8 mouse cellular contexts compared by ENCODE assay signal in genomic region chr1:191573906-191574639, GRCm38 (mm10). TPM values are rescaled to one million over a fixed set of nuclear protein-coding genes. Genes with fewer than 3 reads are reported as not detected.
DNase-seq lines count a peak whose midpoint lies in the region; ATAC-seq and TF ChIP-seq lines count a peak whose summit lies in the region.

No protein-coding gene starts in this region.

- 3% methylated on average over 13 of the region's 13 CpGs for WGBS in limb, embryonic 12.5 days
- 2% methylated on average over 13 of the region's 13 CpGs for WGBS in small intestine, adult 2 months

- ATAC-seq in CD4-positive, CD25-positive, alpha-beta regulatory T cell, adult 4 months: no peak
- no peak for ATAC-seq in limb, embryonic 12.5 days (ENCODE audit: insufficient number of reproducible peaks, insufficient read depth, low FRiP score, low TSS enrichment, low read depth)

- peak overlapping the region; percentile 84 for H3K4me3 ChIP-seq in limb, embryonic 12.5 days (replicated peaks)
- H3K4me3 ChIP-seq in small intestine, adult 2 months (ENCODE audit: low read depth, low read length): peak overlapping the region; percentile 49

- H3K36me3 ChIP-seq in limb, embryonic 12.5 days: peaks cover 15% of the 10 kb centered on the region
- H3K36me3 ChIP-seq in small intestine, adult 2 months (ENCODE audit: control insufficient read depth, insufficient read depth, low read length): no peaks in the 10 kb centered on the region

- no peak for TF ChIP-seq POLR2A in small intestine, adult 2 months (IDR thresholded peaks at IDR 0.05; ENCODE audit: low read depth, low read length)

- H3K27ac ChIP-seq in limb, embryonic 12.5 days: peak overlapping the region; percentile 96
- no peak overlapping the region for H3K27ac ChIP-seq in small intestine, adult 2 months (ENCODE audit: insufficient read depth, low read depth, low read length)

- H3K4me1 ChIP-seq in limb, embryonic 12.5 days (replicated peaks): peaks cover 28% of the 10 kb centered on the region
- no peaks in the 10 kb centered on the region; the same call in 1 of the 2 replicates for H3K4me1 ChIP-seq in small intestine, adult 2 months (ENCODE audit: control insufficient read depth, insufficient read depth, insufficient read length, low read length)

- H3K9ac ChIP-seq in limb, embryonic 12.5 days (replicated peaks): peak overlapping the region; percentile 83

- TF ChIP-seq CTCF in small intestine, adult 2 months (IDR thresholded peaks at IDR 0.05; ENCODE audit: extremely low read depth, insufficient read length, insufficient replicate concordance, low read depth, low read length): no peak

- no peaks in the 10 kb centered on the region for H3K9me3 ChIP-seq in limb, embryonic 12.5 days

- peak overlapping the region; percentile 72 for H3K4me2 ChIP-seq in limb, embryonic 12.5 days

- H3K27me3 ChIP-seq in limb, embryonic 12.5 days: no peaks in the 10 kb centered on the region
- H3K27me3 ChIP-seq in small intestine, adult 2 months (ENCODE audit: control insufficient read depth, insufficient read depth, low read length): no peaks in the 10 kb centered on the region

- peak; percentile 34 for DNase-seq in CD4-positive, CD25-positive, alpha-beta regulatory T cell, adult 2 months (ENCODE audit: low read depth, low spot score)
- peak; percentile 25 for DNase-seq in thymus, postnatal 4 days
- DNase-seq in thymus, postnatal 10 days (ENCODE audit: low spot score in 2 of 2): no peak
- no peak for DNase-seq in urinary bladder, adult 18-20 months (ENCODE audit: low spot score in 2 of 2)
- no peak for DNase-seq in layer of hippocampus, adult 18-20 months (ENCODE audit: low spot score in 2 of 2)

RNA-seq across cellular contexts. Expression of gene Dtl, which starts 1.3 kb away (rescaled TPM):
- 1 to 10 TPM; 7.1 to 9.9 TPM for polyA plus RNA-seq in CD4-positive, CD25-positive, alpha-beta regulatory T cell, adult 4 months (2017; shearing (Covaris generic))
- 88.8 and 91.4 TPM in 2 replicates for polyA plus RNA-seq in limb, embryonic 12.5 days (2016; fragmentation: Nextera tagmentation; extraction: Ambion mirVana)
- polyA plus RNA-seq in small intestine, adult 2 months (2012; rRNA removed): 0.51 and 0.80 TPM in 2 replicates
- under 1 TPM; 0.41 to 0.92 TPM for total RNA-seq in layer of hippocampus, adult 18-20 months (2021)

RNA-seq across cellular contexts. Expression of gene Ints7, which starts 1.4 kb away (rescaled TPM):
- polyA plus RNA-seq in CD4-positive, CD25-positive, alpha-beta regulatory T cell, adult 4 months (2017; shearing (Covaris generic)): 10 to 100 TPM; 36.7 to 50.6 TPM
- polyA plus RNA-seq in limb, embryonic 12.5 days (2016; fragmentation: Nextera tagmentation; extraction: Ambion mirVana): 77.8 and 83.1 TPM in 2 replicates
- 4.6 and 9.8 TPM in 2 replicates for polyA plus RNA-seq in small intestine, adult 2 months (2012; rRNA removed)
- total RNA-seq in layer of hippocampus, adult 18-20 months (2021): 10 to 100 TPM; 20.7 to 23.2 TPM

Comparison
In these comparisons a context has a peak if more than half of its experiments do, and no peak if none do; other contexts are left out.
1. DNase-seq: peak in CD4-positive, CD25-positive, alpha-beta regulatory T cell, adult 2 months (single experiment) and thymus, postnatal 4 days (single experiment); none in thymus, postnatal 10 days (0 of 2), urinary bladder, adult 18-20 months (0 of 2) and layer of hippocampus, adult 18-20 months (0 of 2).